8 mouse cellular contexts compared by ENCODE assay signal in genomic region chr2:124905076-124905475, GRCm38 (mm10).
DNase-seq lines count a peak whose midpoint lies in the region; ATAC-seq lines count a peak whose summit lies in the region.
"Had no signal": no experiment of that assay in that cellular context is flagged by ENCODE, and none has a peak within 500 bp of the region (broad histone marks: within the 10 kb centered on the region; RNA-seq: fewer than 3 reads in every experiment).

No protein-coding gene starts in this region.

- no peak for ATAC-seq in heart, embryonic 12.5 days (ENCODE audit: insufficient number of reproducible peaks, low FRiP score)
- ATAC-seq in inflammation-experienced regulatory T-cells, adult 6 months = no peak

- H3K9me3 ChIP-seq in heart, embryonic 12.5 days (replicated peaks) = no peaks in the 10 kb centered on the region
- H3K9me3 ChIP-seq: embryonic facial prominence, embryonic 13.5 days had no signal

- H3K36me3 ChIP-seq in heart, embryonic 12.5 days = no peaks in the 10 kb centered on the region
- H3K36me3 ChIP-seq: embryonic facial prominence, embryonic 13.5 days had no signal

- H3K27ac ChIP-seq in heart, embryonic 12.5 days (ENCODE audit: poor library complexity, severe bottlenecking) = no peak overlapping the region
- H3K27ac ChIP-seq: embryonic facial prominence, embryonic 13.5 days had no signal

- no peaks in the 10 kb centered on the region for H3K4me1 ChIP-seq in heart, embryonic 12.5 days (replicated peaks)
- H3K4me1 ChIP-seq: embryonic facial prominence, embryonic 13.5 days had no signal

- H3K27me3 ChIP-seq in heart, embryonic 12.5 days (replicated peaks) = no peaks in the 10 kb centered on the region
- H3K27me3 ChIP-seq: embryonic facial prominence, embryonic 13.5 days had no signal

- WGBS in heart, embryonic 12.5 days = 64% methylated on average over 1 of the region's 1 CpGs

- peak; percentile 29 for DNase-seq in heart, postnatal 4 days
- DNase-seq in urinary bladder, postnatal 25 days (ENCODE audit: low spot score) = peak; percentile 20
- DNase-seq in urinary bladder, postnatal 10 days (ENCODE audit: low spot score) = no peak
- peak; percentile 15 to 49 for DNase-seq in kidney, postnatal 36 days
- no peak for DNase-seq in thymus, adult 18-20 months

- H3K4me2 ChIP-seq in heart, embryonic 12.5 days = no peak overlapping the region
- H3K4me2 ChIP-seq: embryonic facial prominence, embryonic 13.5 days had no signal

- no peak overlapping the region for H3K9ac ChIP-seq in heart, embryonic 12.5 days
- H3K9ac ChIP-seq: embryonic facial prominence, embryonic 13.5 days had no signal

- no peak overlapping the region for H3K4me3 ChIP-seq in heart, embryonic 12.5 days
- H3K4me3 ChIP-seq: embryonic facial prominence, embryonic 13.5 days had no signal

Comparison
In these comparisons a context has a peak if more than half of its experiments do, and no peak if none do; other contexts are left out.
1. DNase-seq: peak in heart, postnatal 4 days (single experiment), urinary bladder, postnatal 25 days (single experiment) and kidney, postnatal 36 days (2 of 2); none in urinary bladder, postnatal 10 days (single experiment) and thymus, adult 18-20 months (0 of 2).